Mouse (Mus musculus): ENCODE results near the gene Arid1b.

- TF ChIP-seq CTCF (IDR thresholded peaks at IDR 0.05): no peak
- TF ChIP-seq EP300 (IDR thresholded peaks at IDR 0.05): no peak
Observed at GRCm38 (mm10) chr17:4947439-4947838, 46.7 kb upstream of the Arid1b start.

Measured in lung, postnatal 0 days (tissue).